ENCODE assay signal across 15 mouse cellular contexts in genomic region chr7:127270256-127270655, GRCm38 (mm10). TPM values are rescaled to one million over a fixed set of nuclear protein-coding genes. Genes with fewer than 3 reads are reported as not detected.
DNase-seq lines count a peak whose midpoint lies in the region; ATAC-seq and TF ChIP-seq lines count a peak whose summit lies in the region.
"Had no signal": no experiment of that assay in that cellular context is flagged by ENCODE, and none has a peak within 500 bp of the region (broad histone marks: within the 10 kb centered on the region; RNA-seq: fewer than 3 reads in every experiment).

No protein-coding gene starts in this region.

- TF ChIP-seq POLR2A in liver, adult 2 months (IDR thresholded peaks at IDR 0.05; ENCODE audit: extremely low read depth, insufficient read depth, low read length): peak; percentile 20; the same call in 1 of the 2 replicates

- no peak overlapping the region for H3K4me2 ChIP-seq in liver, embryonic 12.5 days
- H3K4me2 ChIP-seq in intestine, postnatal 0 days (replicated peaks; ENCODE audit: low read depth): 0 out of 2 replicates have a peak overlapping the region, but pooled peaks have one; percentile 89
- H3K4me2 ChIP-seq in stomach, embryonic 16.5 days (ENCODE audit: low read depth, low read length): no peak overlapping the region
- H3K4me2 ChIP-seq: embryonic facial prominence, embryonic 13.5 days; heart, embryonic 11.5 days; neural tube, embryonic 13.5 days had no signal

- H3K36me3 ChIP-seq in liver, adult 2 months (ENCODE audit: control insufficient read depth, insufficient read depth, low read length): peaks cover 18% of the 10 kb centered on the region
- H3K36me3 ChIP-seq in liver, embryonic 12.5 days: peaks cover 47% of the 10 kb centered on the region
- peaks cover 12% of the 10 kb centered on the region for H3K36me3 ChIP-seq in intestine, postnatal 0 days (ENCODE audit: control insufficient read depth, insufficient read depth)
- no peaks in the 10 kb centered on the region; the same call in 1 of the 2 replicates for H3K36me3 ChIP-seq in stomach, embryonic 16.5 days (ENCODE audit: control insufficient read depth, insufficient read depth, low read length)

- no peak for TF ChIP-seq CTCF in liver, adult 2 months (IDR thresholded peaks at IDR 0.05; ENCODE audit: low read depth, low read length)
- TF ChIP-seq CTCF in intestine, postnatal 0 days (IDR thresholded peaks at IDR 0.05; ENCODE audit: low read depth): peak; percentile 12; the same call in 1 of the 2 replicates

- peaks cover 8% of the 10 kb centered on the region for H3K9me3 ChIP-seq in liver, embryonic 12.5 days (replicated peaks)
- no peaks in the 10 kb centered on the region for H3K9me3 ChIP-seq in intestine, postnatal 0 days (ENCODE audit: control insufficient read depth)
- peaks cover 8% of the 10 kb centered on the region; the same call in 1 of the 2 replicates for H3K9me3 ChIP-seq in stomach, embryonic 16.5 days (replicated peaks; ENCODE audit: control insufficient read depth, low read length)
- H3K9me3 ChIP-seq: liver, embryonic 15.5 days had no signal

- peak overlapping the region; percentile 60 for H3K27ac ChIP-seq in liver, adult 2 months (replicated peaks; ENCODE audit: insufficient read depth, low read depth, low read length)
- no peak overlapping the region for H3K27ac ChIP-seq in liver, embryonic 12.5 days
- H3K27ac ChIP-seq in intestine, postnatal 0 days (ENCODE audit: low read depth, low read length): peak overlapping the region; percentile 66; the same call in 1 of the 2 replicates
- 0 out of 2 replicates have a peak overlapping the region, but pooled peaks have one; percentile 24 for H3K27ac ChIP-seq in stomach, embryonic 16.5 days (ENCODE audit: low read length)
- H3K27ac ChIP-seq: embryonic facial prominence, embryonic 13.5 days; forebrain, embryonic 10.5 days; liver, embryonic 15.5 days; neural tube, embryonic 13.5 days had no signal

- 9% methylated on average over 2 of the region's 2 CpGs for WGBS in liver, adult 2 months
- 74% methylated on average over 2 of the region's 2 CpGs for WGBS in liver, embryonic 12.5 days (ENCODE audit: insufficient replicate concordance)
- WGBS in intestine, postnatal 0 days: 71% methylated on average over 2 of the region's 2 CpGs
- WGBS in stomach, embryonic 16.5 days: 82% methylated on average over 2 of the region's 2 CpGs

- H3K9ac ChIP-seq in liver, adult 2 months (ENCODE audit: low read depth, low read length): peak overlapping the region; percentile 41
- no peak overlapping the region for H3K9ac ChIP-seq in liver, embryonic 12.5 days
- no peak overlapping the region for H3K9ac ChIP-seq in intestine, postnatal 0 days (ENCODE audit: low read depth, low read length)
- no peak overlapping the region for H3K9ac ChIP-seq in stomach, embryonic 16.5 days (ENCODE audit: low read length)
- H3K9ac ChIP-seq: embryonic facial prominence, embryonic 13.5 days; liver, embryonic 15.5 days; neural tube, embryonic 13.5 days had no signal

- H3K4me3 ChIP-seq in liver, adult 2 months (ENCODE audit: insufficient read depth, low read depth, low read length): peak overlapping the region; percentile 90
- H3K4me3 ChIP-seq in liver, embryonic 12.5 days: no peak overlapping the region
- no peak overlapping the region for H3K4me3 ChIP-seq in intestine, postnatal 0 days (ENCODE audit: low read depth, low read length)
- H3K4me3 ChIP-seq in stomach, embryonic 16.5 days (replicated peaks; ENCODE audit: low read length): no peak overlapping the region
- H3K4me3 ChIP-seq: embryonic facial prominence, embryonic 13.5 days; forebrain, embryonic 10.5 days; liver, embryonic 15.5 days; neural tube, embryonic 13.5 days had no signal

- no peak for ATAC-seq in liver, embryonic 12.5 days
- ATAC-seq in intestine, postnatal 0 days: peak; percentile 7; the same call in 1 of the 2 replicates
- no peak for ATAC-seq in stomach, embryonic 16.5 days (ENCODE audit: insufficient read depth, low FRiP score)

- DNase-seq in liver, adult 2 months (ENCODE audit: extremely low read depth, low read depth, low spot score): peak; percentile 91
- peak; percentile 60 for DNase-seq in Muller cell, postnatal 12 days (ENCODE audit: inconsistent ontology term)
- DNase-seq in kidney, adult 11 months: no peak
- no peak for DNase-seq in right cerebral cortex, postnatal 10 days (ENCODE audit: low spot score in 2 of 2)
- DNase-seq: cerebellum, adult 11-12 months; gastrocnemius, postnatal 36 days; thymus, postnatal 36 days had no signal

- H3K79me2 ChIP-seq in liver, adult 2 months (ENCODE audit: control insufficient read depth, insufficient read depth, low read length): peaks cover 16% of the 10 kb centered on the region

- H3K27me3 ChIP-seq in liver, adult 2 months (ENCODE audit: control insufficient read depth, insufficient read depth, low read length): no peaks in the 10 kb centered on the region
- H3K27me3 ChIP-seq in liver, embryonic 12.5 days (replicated peaks): no peaks in the 10 kb centered on the region
- no peaks in the 10 kb centered on the region for H3K27me3 ChIP-seq in intestine, postnatal 0 days (replicated peaks; ENCODE audit: control insufficient read depth, insufficient read depth, low read length)
- H3K27me3 ChIP-seq in stomach, embryonic 16.5 days (ENCODE audit: control insufficient read depth, insufficient read depth, low read length): no peaks in the 10 kb centered on the region
- H3K27me3 ChIP-seq: embryonic facial prominence, embryonic 13.5 days; liver, embryonic 15.5 days; neural tube, embryonic 13.5 days had no signal

- H3K4me1 ChIP-seq in liver, adult 2 months (ENCODE audit: control insufficient read depth, insufficient read depth, low read length): peaks cover 4% of the 10 kb centered on the region
- H3K4me1 ChIP-seq in liver, embryonic 12.5 days: peaks cover 44% of the 10 kb centered on the region
- no peaks in the 10 kb centered on the region; the same call in 1 of the 2 replicates for H3K4me1 ChIP-seq in intestine, postnatal 0 days (replicated peaks; ENCODE audit: control insufficient read depth, insufficient read depth, low read length)
- H3K4me1 ChIP-seq in stomach, embryonic 16.5 days (ENCODE audit: control insufficient read depth, insufficient read depth, low read length): peaks cover 11% of the 10 kb centered on the region

RNA-seq across cellular contexts. Expression of gene Sephs2, which starts 3.6 kb away (rescaled TPM):
- 939 and 948 TPM in 2 replicates for total RNA-seq in liver, adult 2 months (2014; rRNA removed)
- 388 and 524 TPM in 2 replicates for polyA plus RNA-seq in liver, adult 2 months (2012; rRNA removed)
- 170 and 172 TPM in 2 replicates for polyA plus RNA-seq in liver, embryonic 12.5 days (2016; fragmentation: Nextera tagmentation; extraction: Ambion mirVana)
- polyA plus RNA-seq in intestine, postnatal 0 days (2015; fragmentation: Nextera tagmentation; extraction: Ambion mirVana): 335 and 364 TPM in 2 replicates
- polyA plus RNA-seq in stomach, embryonic 16.5 days (2015; fragmentation: Nextera tagmentation; extraction: Ambion mirVana): 82.2 and 94.3 TPM in 2 replicates

RNA-seq across cellular contexts. Expression of gene Dctpp1, which starts 9.7 kb away (rescaled TPM):
- 61.5 and 70.2 TPM in 2 replicates for total RNA-seq in liver, adult 2 months (2014; rRNA removed)
- polyA plus RNA-seq in liver, adult 2 months (2012; rRNA removed): 70.7 and 73.4 TPM in 2 replicates
- polyA plus RNA-seq in liver, embryonic 12.5 days (2016; fragmentation: Nextera tagmentation; extraction: Ambion mirVana): 163 and 167 TPM in 2 replicates
- 75.2 and 80.9 TPM in 2 replicates for polyA plus RNA-seq in intestine, postnatal 0 days (2015; fragmentation: Nextera tagmentation; extraction: Ambion mirVana)
- 131 and 145 TPM in 2 replicates for polyA plus RNA-seq in stomach, embryonic 16.5 days (2015; fragmentation: Nextera tagmentation; extraction: Ambion mirVana)

RNA-seq across cellular contexts. Expression of gene Itgal, which starts 25.8 kb away (rescaled TPM):
- 4.3 and 5.2 TPM in 2 replicates for total RNA-seq in liver, adult 2 months (2014; rRNA removed)
- polyA plus RNA-seq in liver, adult 2 months (2012; rRNA removed): 3.9 and 6.8 TPM in 2 replicates
- 6.0 and 6.3 TPM in 2 replicates for polyA plus RNA-seq in liver, embryonic 12.5 days (2016; fragmentation: Nextera tagmentation; extraction: Ambion mirVana)
- 0.69 and 0.87 TPM in 2 replicates for polyA plus RNA-seq in intestine, postnatal 0 days (2015; fragmentation: Nextera tagmentation; extraction: Ambion mirVana)
- 3.1 and 4.0 TPM in 2 replicates for polyA plus RNA-seq in stomach, embryonic 16.5 days (2015; fragmentation: Nextera tagmentation; extraction: Ambion mirVana)

RNA-seq across cellular contexts. Expression of gene Zfp771, which starts 26.2 kb away (rescaled TPM):
- 19.6 and 30.1 TPM in 2 replicates for total RNA-seq in liver, adult 2 months (2014; rRNA removed)
- 52.8 and 57.7 TPM in 2 replicates for polyA plus RNA-seq in liver, adult 2 months (2012; rRNA removed)
- polyA plus RNA-seq in liver, embryonic 12.5 days (2016; fragmentation: Nextera tagmentation; extraction: Ambion mirVana): 30.0 and 31.6 TPM in 2 replicates
- 17.6 and 19.8 TPM in 2 replicates for polyA plus RNA-seq in intestine, postnatal 0 days (2015; fragmentation: Nextera tagmentation; extraction: Ambion mirVana)
- polyA plus RNA-seq in stomach, embryonic 16.5 days (2015; fragmentation: Nextera tagmentation; extraction: Ambion mirVana): 35.5 and 37.8 TPM in 2 replicates

RNA-seq across cellular contexts. Expression of gene Sept1, which starts 37.3 kb away (rescaled TPM):
- total RNA-seq in liver, adult 2 months (2014; rRNA removed): 1.4 and 1.5 TPM in 2 replicates
- 3.5 and 4.0 TPM in 2 replicates for polyA plus RNA-seq in liver, adult 2 months (2012; rRNA removed)
- 10.6 and 13.6 TPM in 2 replicates for polyA plus RNA-seq in liver, embryonic 12.5 days (2016; fragmentation: Nextera tagmentation; extraction: Ambion mirVana)
- 6.3 and 6.6 TPM in 2 replicates for polyA plus RNA-seq in intestine, postnatal 0 days (2015; fragmentation: Nextera tagmentation; extraction: Ambion mirVana)
- polyA plus RNA-seq in stomach, embryonic 16.5 days (2015; fragmentation: Nextera tagmentation; extraction: Ambion mirVana): 14.7 and 15.0 TPM in 2 replicates

Comparison
In these comparisons a context has a peak if more than half of its experiments do, and no peak if none do; other contexts are left out.
1. DNase-seq: peak in liver, adult 2 months (single experiment) and Muller cell, postnatal 12 days (single experiment); none in kidney, adult 11 months (single experiment) and right cerebral cortex, postnatal 10 days (0 of 2).